Mouse (Mus musculus) MEL (cell line): ENCODE results near the gene Mcrip2.
"Not testable (repeated sequence)": the region's sequence is repeated elsewhere in the genome, so short reads cannot be mapped to it uniquely, and the experiment has no call there.

Source experiments
- CTCF ChIP-seq, 3 experiments: IDR thresholded peaks in 2 of 3; conservative IDR thresholded peaks in 1 of 3; 2 replicates each; pipeline ENCODE4 v1.5.1; 2011 to 2012; ENCODE audit warnings: low read length in 3 of 3, low read depth in 2 of 3, mild to moderate bottlenecking in 2 of 3, improper control_type of control experiment in 1 of 3, inconsistent platforms in 1 of 3, mixed read lengths in 1 of 3, moderate library complexity in 1 of 3; ENCODE audit not compliant: control insufficient read depth in 1 of 3, insufficient read depth in 1 of 3, poor library complexity in 1 of 3, severe bottlenecking in 1 of 3
- EP300 ChIP-seq, 2 experiments: IDR thresholded peaks; 2 replicates each; pipeline ENCODE4 v1.6.1; 2011; ENCODE audit warnings: improper control_type of control experiment in 2 of 2, low read length in 2 of 2, low read depth in 1 of 2, mild to moderate bottlenecking in 1 of 2
- JUND ChIP-seq: IDR thresholded peaks from 2 replicates; pipeline ENCODE4 v1.6.1; 2011; ENCODE audit warnings: low read depth, mild to moderate bottlenecking, improper control_type of control experiment, low read length

DNA sequence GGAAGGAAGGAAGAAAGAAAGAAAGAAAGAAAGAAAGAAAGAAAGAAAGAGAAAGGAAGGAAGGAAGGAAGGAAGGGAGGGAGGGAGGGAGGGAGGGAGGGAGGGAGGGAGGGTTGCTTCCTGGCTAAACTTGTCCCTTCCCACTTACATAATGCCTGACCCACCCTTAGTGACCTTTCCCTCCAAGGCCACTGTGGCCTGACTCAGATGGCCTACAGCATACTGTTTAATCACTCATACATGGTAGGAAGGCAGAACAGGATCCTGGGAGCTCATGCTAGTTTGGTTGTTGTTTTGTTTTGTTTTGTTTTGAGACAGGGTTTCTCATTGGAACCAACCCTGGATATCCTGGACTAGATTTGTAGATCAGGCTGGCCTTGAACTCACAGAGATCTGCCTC is 3.0 kb upstream of the Mcrip2 start:
- TF ChIP-seq CTCF (IDR thresholded peaks at IDR 0.05 in 2 of 3, conservative IDR thresholded peaks at IDR 0.05 in 1 of 3; ENCODE audit: control insufficient read depth in 1 of 3, insufficient read depth in 1 of 3, low read depth in 2 of 3, low read length in 3 of 3, poor library complexity in 1 of 3, severe bottlenecking in 1 of 3); EP300 (IDR thresholded peaks at IDR 0.05; ENCODE audit: low read depth in 1 of 2, low read length in 2 of 2); JUND: not testable (repeated sequence)
